Comparison of ENCODE assay signal across 9 mouse cellular contexts in genomic region chr19:58452178-58452819, GRCm38 (mm10). TPM values are rescaled to one million over a fixed set of nuclear protein-coding genes. Genes with fewer than 3 reads are reported as not detected.
DNase-seq lines count a peak whose midpoint lies in the region; ATAC-seq and TF ChIP-seq lines count a peak whose summit lies in the region.
"Had no signal": no experiment of that assay in that cellular context is flagged by ENCODE, and none has a peak within 500 bp of the region (broad histone marks: within the 10 kb centered on the region; RNA-seq: fewer than 3 reads in every experiment).

No protein-coding gene starts in this region.

- no peak for TF ChIP-seq CTCF in gastrocnemius, adult 2 months (IDR thresholded peaks at IDR 0.05)
- no peak for TF ChIP-seq CTCF in stomach, postnatal 0 days (IDR thresholded peaks at IDR 0.05; ENCODE audit: low read depth)

- ATAC-seq in stomach, embryonic 14.5 days (ENCODE audit: insufficient number of reproducible peaks, insufficient read depth, low FRiP score, low read depth) = no peak
- ATAC-seq in stomach, postnatal 0 days (ENCODE audit: low FRiP score, low TSS enrichment) = no peak
- ATAC-seq in stomach, embryonic 16.5 days (ENCODE audit: insufficient read depth, low FRiP score) = no peak

- H3K9me3 ChIP-seq in stomach, embryonic 14.5 days (ENCODE audit: control insufficient read depth, low read depth, low read length) = no peaks in the 10 kb centered on the region
- no peaks in the 10 kb centered on the region for H3K9me3 ChIP-seq in stomach, postnatal 0 days (ENCODE audit: control insufficient read depth, low read length)
- H3K9me3 ChIP-seq in stomach, embryonic 16.5 days (replicated peaks; ENCODE audit: control insufficient read depth, low read length) = no peaks in the 10 kb centered on the region

- no peak for DNase-seq in gastrocnemius, adult 2 months
- no peak for DNase-seq in gastrocnemius, adult 8-10 months (ENCODE audit: low spot score in 2 of 2)
- no peak for DNase-seq in stomach, postnatal 0 days (ENCODE audit: low spot score)
- peak; percentile 48 for DNase-seq in mesoderm, embryonic 11.5 days (ENCODE audit: low read depth, low spot score)
- DNase-seq in spleen, adult 18-20 months = no peak
- DNase-seq in lung, postnatal 14 days = no peak

- no peaks in the 10 kb centered on the region for H3K27me3 ChIP-seq in stomach, embryonic 14.5 days (ENCODE audit: control insufficient read depth, insufficient read depth, low read length)
- H3K27me3 ChIP-seq in stomach, postnatal 0 days (ENCODE audit: control insufficient read depth, insufficient read depth, low read length) = no peaks in the 10 kb centered on the region
- H3K27me3 ChIP-seq in stomach, embryonic 16.5 days (ENCODE audit: control insufficient read depth, insufficient read depth, low read length) = peaks cover 17% of the 10 kb centered on the region; the same call in 1 of the 2 replicates

- intact Hi-C loops in gastrocnemius, adult 2 months (cut with DNase I) = loop anchor here (5.0 kb wide), 1 partner anchor 155 kb away; no protein-coding TSS in a partner anchor

- H3K4me3 ChIP-seq in gastrocnemius, adult 2 months = no peak overlapping the region
- H3K4me3 ChIP-seq in stomach, embryonic 14.5 days (ENCODE audit: low read depth, low read length) = peak overlapping the region; percentile 54; the same call in 1 of the 2 replicates
- H3K4me3 ChIP-seq in stomach, postnatal 0 days (ENCODE audit: low read depth, low read length) = no peak overlapping the region
- H3K4me3 ChIP-seq in stomach, embryonic 16.5 days (replicated peaks; ENCODE audit: low read length) = no peak overlapping the region

- H3K27ac ChIP-seq in gastrocnemius, adult 2 months = 0 out of 2 replicates have a peak overlapping the region, but pooled peaks have one; percentile 56
- H3K27ac ChIP-seq in stomach, embryonic 14.5 days (ENCODE audit: low read length) = peak overlapping the region; percentile 89; the same call in 1 of the 2 replicates
- H3K27ac ChIP-seq in stomach, postnatal 0 days (replicated peaks) = no peak overlapping the region
- H3K27ac ChIP-seq in stomach, embryonic 16.5 days (ENCODE audit: low read length) = no peak overlapping the region

- TF ChIP-seq EP300 in stomach, postnatal 0 days (optimal IDR thresholded peaks at IDR 0.05) = no peak

- H3K4me1 ChIP-seq in stomach, embryonic 14.5 days (ENCODE audit: control insufficient read depth, insufficient read depth, low read length) = peaks cover 19% of the 10 kb centered on the region
- peaks cover 4% of the 10 kb centered on the region for H3K4me1 ChIP-seq in stomach, postnatal 0 days (replicated peaks; ENCODE audit: control insufficient read depth, insufficient read depth)
- H3K4me1 ChIP-seq in stomach, embryonic 16.5 days (ENCODE audit: control insufficient read depth, insufficient read depth, low read length) = peaks cover 25% of the 10 kb centered on the region

- H3K36me3 ChIP-seq in stomach, embryonic 14.5 days (ENCODE audit: control insufficient read depth, insufficient read depth, low read length) = no peaks in the 10 kb centered on the region
- H3K36me3 ChIP-seq in stomach, postnatal 0 days (ENCODE audit: control insufficient read depth, insufficient read depth, low read length) = no peaks in the 10 kb centered on the region
- H3K36me3 ChIP-seq in stomach, embryonic 16.5 days (ENCODE audit: control insufficient read depth, insufficient read depth, low read length) = no peaks in the 10 kb centered on the region

- peak overlapping the region; percentile 94 for H3K4me2 ChIP-seq in stomach, embryonic 14.5 days (replicated peaks; ENCODE audit: low read depth, low read length)
- no peak overlapping the region for H3K4me2 ChIP-seq in stomach, postnatal 0 days (replicated peaks; ENCODE audit: low read depth)
- H3K4me2 ChIP-seq in stomach, embryonic 16.5 days (ENCODE audit: low read depth, low read length) = peak overlapping the region; percentile 98

- 38% methylated on average over 8 of the region's 8 CpGs for WGBS in stomach, embryonic 14.5 days
- 65% methylated on average over 8 of the region's 8 CpGs for WGBS in stomach, postnatal 0 days
- 48% methylated on average over 8 of the region's 8 CpGs for WGBS in stomach, embryonic 16.5 days

- H3K9ac ChIP-seq in stomach, embryonic 14.5 days (replicated peaks; ENCODE audit: low read depth, low read length) = peak overlapping the region; percentile 63; the same call in 1 of the 2 replicates
- no peak overlapping the region for H3K9ac ChIP-seq in stomach, postnatal 0 days (ENCODE audit: low read length)
- H3K9ac ChIP-seq in stomach, embryonic 16.5 days (ENCODE audit: low read length) = no peak overlapping the region

RNA-seq across cellular contexts. Expression of gene Gfra1, which starts 3.4 kb away (rescaled TPM):
- 1 to 10 TPM; 3.0 to 4.0 TPM for total RNA-seq in gastrocnemius, adult 2 months (2021)
- 1 to 10 TPM; 2.2 to 3.9 (median 3.1) TPM for total RNA-seq in gastrocnemius, adult 8-10 months (2022)
- 63.7 and 66.3 TPM in 2 replicates for polyA plus RNA-seq in stomach, embryonic 14.5 days (2014; fragmentation: Nextera tagmentation; extraction: Ambion mirVana)
- 7.7 and 9.1 TPM in 2 replicates for polyA plus RNA-seq in stomach, postnatal 0 days (2015; fragmentation: Nextera tagmentation; extraction: Ambion mirVana)
- 26.2 and 31.1 TPM in 2 replicates for polyA plus RNA-seq in stomach, embryonic 16.5 days (2015; fragmentation: Nextera tagmentation; extraction: Ambion mirVana)

RNA-seq across cellular contexts. Expression of gene Ccdc172, which starts 59.5 kb away (rescaled TPM):
- not detected for total RNA-seq in gastrocnemius, adult 2 months (2021)
- not detected for total RNA-seq in gastrocnemius, adult 8-10 months (2022)
- polyA plus RNA-seq in stomach, embryonic 14.5 days (2014; fragmentation: Nextera tagmentation; extraction: Ambion mirVana) = not detected in 2 replicates
- not detected in 2 replicates for polyA plus RNA-seq in stomach, postnatal 0 days (2015; fragmentation: Nextera tagmentation; extraction: Ambion mirVana)
- not detected in 2 replicates for polyA plus RNA-seq in stomach, embryonic 16.5 days (2015; fragmentation: Nextera tagmentation; extraction: Ambion mirVana)
- polyA plus RNA-seq: heart, postnatal 0 days had no signal

Comparison
In these comparisons a context has a peak if more than half of its experiments do, and no peak if none do; other contexts are left out.
1. H3K27ac ChIP-seq: peak in gastrocnemius, adult 2 months (single experiment) and stomach, embryonic 14.5 days (single experiment); none in stomach, postnatal 0 days (single experiment) and stomach, embryonic 16.5 days (single experiment).